Mouse (Mus musculus): ENCODE results near the gene Twsg1. TPM values are rescaled to one million over a fixed set of nuclear protein-coding genes. Genes with fewer than 3 reads are reported as not detected.

The Twsg1 gene
- total and polyA plus RNA-seq, 2 experiments from 2014 or later: 45.4 to 45.7 TPM

DNA sequence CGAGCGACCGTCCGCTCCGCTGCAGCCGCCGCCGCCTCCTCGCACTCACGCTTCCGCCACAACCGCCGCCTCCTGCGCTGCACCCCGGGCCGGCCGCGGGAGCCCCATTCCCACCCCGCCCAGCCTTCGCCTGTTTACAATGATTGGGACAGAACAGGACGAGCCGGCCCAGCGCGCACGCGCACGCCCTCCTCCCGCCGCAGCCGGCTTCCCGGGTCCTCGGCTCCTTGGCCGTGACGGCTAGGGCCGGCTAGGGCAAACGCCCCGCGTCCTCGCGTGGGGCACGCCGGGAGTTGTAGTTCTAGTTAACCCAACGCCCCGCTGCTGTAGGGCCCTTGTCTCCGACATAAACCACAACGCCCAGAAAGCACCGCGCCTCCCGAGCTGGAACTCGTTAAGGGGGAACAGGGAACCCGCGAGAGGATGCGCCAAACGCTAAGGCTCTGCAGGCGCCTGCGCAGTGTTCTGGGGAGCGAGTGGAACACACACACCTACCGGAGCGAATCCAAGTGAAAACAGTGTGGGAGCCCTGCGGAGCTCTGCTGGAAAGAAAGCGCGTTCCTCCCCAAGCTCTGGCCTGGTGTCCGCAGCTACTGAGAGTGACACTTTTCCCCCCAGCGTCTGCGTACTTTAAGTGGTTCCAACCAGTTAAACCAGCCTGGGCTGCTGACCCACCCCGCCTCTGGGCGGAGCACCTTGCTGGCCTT, 66.2 kb downstream of the Twsg1 start:
- H3K4me3 ChIP-seq (ENCODE audit: low read length): peak overlapping the region; percentile 95
- H3K27me3 ChIP-seq (ENCODE audit: insufficient read depth, low read length): no peaks in the 10 kb centered on the region
- peak overlapping the region; percentile 96 for H3K27ac ChIP-seq
- peak overlapping the region; percentile 96 for H3K4me2 ChIP-seq (ENCODE audit: low read depth, low read length)
- 0 out of 2 replicates have a peak, but pooled peaks have one; percentile 25 for TF ChIP-seq CTCF (IDR thresholded peaks at IDR 0.05; ENCODE audit: low read depth)
- H3K9ac ChIP-seq (replicated peaks; ENCODE audit: low read length): peak overlapping the region; percentile 86
- no peaks in the 10 kb centered on the region for H3K9me3 ChIP-seq (ENCODE audit: low read length)
- ATAC-seq (peak; percentile 99), DNase-seq (ENCODE audit: low spot score) (peak; percentile 100)
- no peaks in the 10 kb centered on the region for H3K36me3 ChIP-seq (ENCODE audit: insufficient read depth, low read length)
- H3K4me1 ChIP-seq (ENCODE audit: insufficient read depth, low read length): peaks cover 12% of the 10 kb centered on the region; the same call in 1 of the 2 replicates
- 2% methylated on average over 61 of the region's 67 CpGs for WGBS

DNA sequence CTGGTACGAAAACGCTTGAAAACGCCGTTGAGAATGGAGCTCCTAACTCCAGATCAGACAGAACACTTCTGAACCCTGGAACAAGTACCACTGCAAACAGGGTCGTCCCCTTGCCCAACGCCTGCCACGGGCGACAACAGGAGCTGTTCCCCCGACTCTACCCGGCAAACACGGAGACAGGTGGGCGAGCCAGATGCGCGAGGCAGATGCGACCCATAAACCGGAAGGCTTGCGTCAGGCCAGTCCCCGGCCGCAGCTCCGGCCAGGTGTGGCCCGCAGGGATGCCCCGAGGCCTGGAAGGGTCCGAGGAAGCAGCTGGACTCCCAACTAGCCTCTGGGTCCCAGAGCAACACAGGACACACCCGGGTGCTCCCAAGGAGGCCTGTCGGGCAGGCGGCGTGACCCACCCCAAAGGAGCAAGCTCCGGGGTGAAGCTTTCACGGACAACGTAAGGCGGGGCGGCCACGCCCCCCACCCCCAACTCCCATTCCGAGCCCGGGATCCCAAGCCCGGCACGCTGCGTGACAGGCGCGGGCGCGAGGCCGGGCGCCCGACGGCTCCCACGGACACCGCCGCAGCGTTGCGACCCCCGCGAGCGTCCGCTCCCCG, 66.9 kb downstream of the Twsg1 start:
- ATAC-seq (peak; percentile 25), DNase-seq (ENCODE audit: low spot score) (peak; percentile 64)
- peak overlapping the region; percentile 96 for H3K4me2 ChIP-seq (ENCODE audit: low read depth, low read length)
- H3K27me3 ChIP-seq (ENCODE audit: insufficient read depth, low read length): no peaks in the 10 kb centered on the region
- peaks cover 12% of the 10 kb centered on the region; the same call in 1 of the 2 replicates for H3K4me1 ChIP-seq (ENCODE audit: insufficient read depth, low read length)
- no peak for TF ChIP-seq CTCF (IDR thresholded peaks at IDR 0.05; ENCODE audit: low read depth)
- H3K9me3 ChIP-seq (ENCODE audit: low read length): no peaks in the 10 kb centered on the region
- no peaks in the 10 kb centered on the region for H3K36me3 ChIP-seq (ENCODE audit: insufficient read depth, low read length)
- peak overlapping the region; percentile 96 for H3K27ac ChIP-seq
- peak overlapping the region; percentile 95 for H3K4me3 ChIP-seq (ENCODE audit: low read length)
- H3K9ac ChIP-seq (replicated peaks; ENCODE audit: low read length): peak overlapping the region; percentile 86
- WGBS: under 1% methylated on average over 49 of the region's 56 CpGs

DNA sequence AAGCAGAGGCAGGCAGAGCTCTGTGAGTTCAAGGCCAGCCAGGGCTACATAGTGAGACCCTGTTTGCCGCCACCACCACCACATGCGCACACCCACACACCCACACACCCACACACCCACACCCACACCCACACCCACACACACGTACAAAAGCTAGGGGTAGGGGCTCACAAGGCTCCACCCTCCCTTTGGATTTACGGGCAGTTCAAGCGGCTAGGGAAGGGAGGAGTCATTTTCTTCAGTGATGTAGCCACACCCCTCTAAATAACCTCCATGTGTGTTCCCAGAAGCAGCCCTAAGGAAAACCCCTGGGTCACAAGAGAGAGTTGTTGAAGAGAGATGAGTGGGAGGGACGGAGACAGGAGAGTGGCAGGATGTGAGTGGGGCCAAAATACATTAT, 74.0 kb downstream of the Twsg1 start:
- Histone ChIP-seq H3K4me2 (ENCODE audit: low read depth, low read length) (no peak overlapping the region), H3K4me3 (ENCODE audit: low read length) (no peak overlapping the region), H3K27ac (no peak overlapping the region), H3K27me3 (ENCODE audit: insufficient read depth, low read length) (no peaks in the 10 kb centered on the region), H3K9me3 (ENCODE audit: low read length) (no peaks in the 10 kb centered on the region), H3K4me1 (ENCODE audit: insufficient read depth, low read length) (peaks cover 7% of the 10 kb centered on the region), H3K36me3 (ENCODE audit: insufficient read depth, low read length) (no peaks in the 10 kb centered on the region), H3K9ac (replicated peaks; ENCODE audit: low read length) (no peak overlapping the region)
- 80% methylated on average over 6 of the region's 6 CpGs for WGBS
- ATAC-seq: no peak
- DNase-seq (ENCODE audit: low spot score): no peak
- no peak for TF ChIP-seq CTCF (IDR thresholded peaks at IDR 0.05; ENCODE audit: low read depth)

DNA sequence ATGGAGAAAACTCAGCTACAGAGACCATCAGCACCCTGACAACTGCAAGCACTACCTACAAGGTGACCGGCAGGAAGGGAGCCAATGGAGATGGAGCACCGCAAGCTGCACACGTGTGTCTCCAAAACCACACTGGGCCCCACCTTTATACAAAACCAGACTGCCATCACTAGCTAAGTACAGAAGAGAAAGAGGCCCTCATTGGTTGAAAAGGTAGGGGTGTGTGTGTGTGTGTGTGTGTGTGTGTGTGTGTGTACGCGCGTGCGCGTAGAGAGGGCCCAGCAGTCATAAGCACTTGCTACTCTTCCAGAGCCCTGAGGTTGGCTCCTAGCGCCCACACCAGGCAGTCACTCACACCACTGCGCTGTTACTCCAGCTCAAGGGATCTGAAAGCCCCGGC, 77.2 kb downstream of the Twsg1 start:
- no peak for ATAC-seq

DNA sequence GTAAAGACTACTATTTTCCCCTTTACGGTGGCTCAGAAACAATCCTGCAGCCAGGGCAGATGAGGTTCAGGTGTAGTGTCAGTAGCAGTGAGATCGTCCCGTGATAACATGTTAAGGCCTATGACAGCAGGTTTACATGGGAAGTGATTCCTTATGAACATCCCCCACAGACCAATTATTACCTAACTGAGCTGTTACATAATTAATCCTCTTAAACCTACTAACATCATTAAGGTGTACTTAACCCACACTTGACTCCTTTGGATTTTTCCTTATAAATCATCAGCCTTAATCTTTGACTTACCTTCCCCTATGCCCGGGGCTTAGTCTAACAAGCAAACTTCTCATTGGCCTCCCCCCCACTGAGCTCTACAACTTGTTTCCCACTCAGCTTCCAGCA, 77.9 kb downstream of the Twsg1 start:
- ATAC-seq: no peak

More for the DNA sequence above, 77.2 kb downstream of the Twsg1 start:
- Histone ChIP-seq H3K27ac (no peak overlapping the region), H3K9me3 (ENCODE audit: low read length) (no peaks in the 10 kb centered on the region), H3K4me3 (ENCODE audit: low read length) (no peak overlapping the region), H3K27me3 (ENCODE audit: insufficient read depth, low read length) (no peaks in the 10 kb centered on the region), H3K9ac (replicated peaks; ENCODE audit: low read length) (no peak overlapping the region), H3K4me1 (ENCODE audit: insufficient read depth, low read length) (peaks cover 13% of the 10 kb centered on the region), H3K36me3 (ENCODE audit: insufficient read depth, low read length) (no peaks in the 10 kb centered on the region), H3K4me2 (ENCODE audit: low read depth, low read length) (no peak overlapping the region)
- whole genome bisulfite sequencing: 89% methylated on average over 11 of the region's 11 CpGs
- no peak for TF ChIP-seq CTCF (IDR thresholded peaks at IDR 0.05; ENCODE audit: low read depth)
- DNase-seq (ENCODE audit: low spot score): no peak

DNA sequence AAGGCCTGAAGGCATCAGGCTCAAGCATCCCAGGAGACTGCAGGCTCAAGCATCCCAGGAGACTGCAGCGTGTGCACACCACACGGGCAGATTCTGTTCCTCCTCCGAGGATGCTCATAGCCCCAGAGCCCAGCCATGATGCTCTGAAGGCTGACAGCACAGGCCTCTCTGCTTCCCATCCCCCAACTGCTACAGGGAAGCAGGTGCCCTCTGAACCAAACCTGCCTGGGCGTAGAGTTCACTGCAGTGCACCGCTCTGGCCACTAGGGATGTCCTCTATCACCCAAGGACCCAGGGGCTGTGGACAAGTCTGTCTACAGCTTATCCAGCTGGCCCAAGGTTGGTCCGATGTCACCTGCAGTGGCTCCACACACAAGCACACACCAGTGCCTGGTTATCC, 78.4 kb downstream of the Twsg1 start:
- WGBS: 36% methylated on average over 6 of the region's 6 CpGs
- no peaks in the 10 kb centered on the region for H3K9me3 ChIP-seq (ENCODE audit: low read length)
- H3K36me3 ChIP-seq (ENCODE audit: insufficient read depth, low read length): no peaks in the 10 kb centered on the region
- ATAC-seq: peak; percentile 53; the same call in 1 of the 2 replicates
- H3K9ac ChIP-seq (replicated peaks; ENCODE audit: low read length): no peak overlapping the region
- H3K4me1 ChIP-seq (ENCODE audit: insufficient read depth, low read length): peaks cover 13% of the 10 kb centered on the region
- peak overlapping the region; percentile 36; the same call in 1 of the 2 replicates for H3K27ac ChIP-seq
- DNase-seq (ENCODE audit: low spot score): no peak
- no peak overlapping the region for H3K4me3 ChIP-seq (ENCODE audit: low read length)
- peak; percentile 72 for TF ChIP-seq CTCF (IDR thresholded peaks at IDR 0.05; ENCODE audit: low read depth)
- no peaks in the 10 kb centered on the region for H3K27me3 ChIP-seq (ENCODE audit: insufficient read depth, low read length)
- H3K4me2 ChIP-seq (ENCODE audit: low read depth, low read length): no peak overlapping the region

More for the DNA sequence above, 77.9 kb downstream of the Twsg1 start:
- Histone ChIP-seq H3K4me1 (ENCODE audit: insufficient read depth, low read length) (peaks cover 13% of the 10 kb centered on the region), H3K9ac (replicated peaks; ENCODE audit: low read length) (no peak overlapping the region), H3K36me3 (ENCODE audit: insufficient read depth, low read length) (no peaks in the 10 kb centered on the region), H3K9me3 (ENCODE audit: low read length) (no peaks in the 10 kb centered on the region), H3K4me3 (ENCODE audit: low read length) (no peak overlapping the region), H3K4me2 (ENCODE audit: low read depth, low read length) (no peak overlapping the region), H3K27me3 (ENCODE audit: insufficient read depth, low read length) (no peaks in the 10 kb centered on the region), H3K27ac (no peak overlapping the region)
- no peak for TF ChIP-seq CTCF (IDR thresholded peaks at IDR 0.05; ENCODE audit: low read depth)
- no peak for DNase-seq (ENCODE audit: low spot score)
- 81% methylated on average over 4 of the region's 4 CpGs for WGBS

DNA sequence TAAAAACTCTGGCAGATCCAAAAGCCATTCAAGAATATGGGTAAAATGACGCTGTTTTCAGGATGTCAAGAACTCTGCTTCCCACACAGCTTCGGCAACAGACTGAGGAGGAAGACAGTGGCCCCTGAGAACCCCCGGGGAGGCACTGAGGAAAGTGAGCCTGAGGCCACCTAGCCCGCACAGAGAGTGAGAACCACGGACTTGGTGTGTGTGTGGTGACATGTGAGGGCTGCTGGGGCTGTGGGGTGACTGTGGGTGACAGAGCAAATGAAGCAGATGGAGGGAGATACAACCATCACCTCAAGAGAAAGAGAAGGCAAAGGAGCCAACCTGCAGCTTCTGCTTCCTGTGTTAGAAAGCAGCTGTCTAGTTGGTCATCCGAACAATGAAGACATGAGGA, 79.0 kb downstream of the Twsg1 start:
- ATAC-seq (no peak), DNase-seq (ENCODE audit: low spot score) (no peak)
- 63% methylated on average over 6 of the region's 6 CpGs for whole genome bisulfite sequencing
- no peak for TF ChIP-seq CTCF (IDR thresholded peaks at IDR 0.05; ENCODE audit: low read depth)
- no peaks in the 10 kb centered on the region for H3K36me3 ChIP-seq (ENCODE audit: insufficient read depth, low read length)
- H3K9me3 ChIP-seq (ENCODE audit: low read length): no peaks in the 10 kb centered on the region
- no peak overlapping the region for H3K9ac ChIP-seq (replicated peaks; ENCODE audit: low read length)
- H3K27me3 ChIP-seq (ENCODE audit: insufficient read depth, low read length): no peaks in the 10 kb centered on the region
- no peak overlapping the region for H3K4me2 ChIP-seq (ENCODE audit: low read depth, low read length)
- peak overlapping the region; percentile 36; the same call in 1 of the 2 replicates for H3K27ac ChIP-seq
- no peak overlapping the region for H3K4me3 ChIP-seq (ENCODE audit: low read length)
- peaks cover 13% of the 10 kb centered on the region for H3K4me1 ChIP-seq (ENCODE audit: insufficient read depth, low read length)

Other genes with a start within 250 kb of the Twsg1 start
- 88.1 and 89.8 TPM in 2 replicates for gene Rab31, start 178.5 kb downstream of the Twsg1 start, total RNA-seq (2014; rRNA removed)
- gene Rab31, start 178.5 kb downstream of the Twsg1 start, polyA plus RNA-seq (2015; fragmentation: Nextera tagmentation; extraction: Ambion mirVana): 67.2 and 70.9 TPM in 2 replicates
- 39.4 and 48.6 TPM in 2 replicates for gene Ppp4r1, start 168.7 kb downstream of the Twsg1 start, total RNA-seq (2014; rRNA removed)
- 24.9 and 26.2 TPM in 2 replicates for gene Ppp4r1, start 168.7 kb downstream of the Twsg1 start, polyA plus RNA-seq (2015; fragmentation: Nextera tagmentation; extraction: Ambion mirVana)
- gene Ralbp1, start 65.4 kb downstream of the Twsg1 start, total RNA-seq (2014; rRNA removed): 34.0 and 35.9 TPM in 2 replicates
- 51.6 and 54.0 TPM in 2 replicates for gene Ralbp1, start 65.4 kb downstream of the Twsg1 start, polyA plus RNA-seq (2015; fragmentation: Nextera tagmentation; extraction: Ambion mirVana)
- 37.2 and 41.5 TPM in 2 replicates for gene Ankrd12, start 125.9 kb upstream of the Twsg1 start, total RNA-seq (2014; rRNA removed)
- 171 and 173 TPM in 2 replicates for gene Ankrd12, start 125.9 kb upstream of the Twsg1 start, polyA plus RNA-seq (2015; fragmentation: Nextera tagmentation; extraction: Ambion mirVana)
- 73.4 and 73.6 TPM in 2 replicates for gene Ndufv2, start 150.3 kb upstream of the Twsg1 start, total RNA-seq (2014; rRNA removed)
- 481 and 484 TPM in 2 replicates for gene Ndufv2, start 150.3 kb upstream of the Twsg1 start, polyA plus RNA-seq (2015; fragmentation: Nextera tagmentation; extraction: Ambion mirVana)
- 60.9 and 61.5 TPM in 2 replicates for gene Washc1, start 160.3 kb upstream of the Twsg1 start, total RNA-seq (2014; rRNA removed)
- 41.4 and 41.9 TPM in 2 replicates for gene Washc1, start 160.3 kb upstream of the Twsg1 start, polyA plus RNA-seq (2015; fragmentation: Nextera tagmentation; extraction: Ambion mirVana)
- gene Ddx11, start 172.3 kb upstream of the Twsg1 start, total RNA-seq (2014; rRNA removed): 12.4 and 13.9 TPM in 2 replicates
- gene Ddx11, start 172.3 kb upstream of the Twsg1 start, polyA plus RNA-seq (2015; fragmentation: Nextera tagmentation; extraction: Ambion mirVana): 4.0 and 5.0 TPM in 2 replicates